Mouse (Mus musculus) C2C12 (cell line): ENCODE data around the gene Polr2i. TPM values are rescaled to one million over a fixed set of nuclear protein-coding genes. Genes with fewer than 3 reads are reported as not detected.
"Not testable (repeated sequence)": the region's sequence is repeated elsewhere in the genome, so short reads cannot be mapped to it uniquely, and the experiment has no call there.

Experiments
- H3K27me3 ChIP-seq: one replicate; pipeline ENCODE4 v1.6.1; 2011; ENCODE audit not compliant: control insufficient read depth, insufficient read depth, insufficient read length
- H3K36me3 ChIP-seq: one replicate; pipeline ENCODE4 v1.6.1; 2011; ENCODE audit not compliant: control insufficient read depth, insufficient read depth
- H3K4me3 ChIP-seq: one replicate; pipeline ENCODE4 v1.5.1; 2011; ENCODE audit warnings: mild to moderate bottlenecking, control low read depth; ENCODE audit not compliant: poor library complexity, insufficient read depth, severe bottlenecking
- H3K79me2 ChIP-seq: one replicate; pipeline ENCODE4 v1.6.1; 2011; ENCODE audit not compliant: control insufficient read depth, insufficient read depth
- H3K79me3 ChIP-seq: one replicate; pipeline ENCODE4 v1.6.1; 2011; ENCODE audit warnings: low read depth, control low read depth
- H3ac ChIP-seq: one replicate; pipeline ENCODE3; 2011; ENCODE audit warnings: low read depth; ENCODE audit not compliant: control insufficient read depth, insufficient read length
- CEBPB ChIP-seq: IDR thresholded peaks from one replicate; pipeline ENCODE4 v1.6.1; 2011; ENCODE audit warnings: low read depth, mild to moderate bottlenecking, control low read depth, moderate library complexity
- CTCF ChIP-seq: IDR thresholded peaks from one replicate; pipeline ENCODE4 v1.5.1; 2011; ENCODE audit not compliant: control insufficient read depth, insufficient read depth, insufficient read length
- FOSL1 ChIP-seq: IDR thresholded peaks from one replicate; pipeline ENCODE4 v1.8.0; 2011; ENCODE audit warnings: mild to moderate bottlenecking, low read length; ENCODE audit not compliant: poor library complexity, insufficient read depth, severe bottlenecking
- MAX ChIP-seq: IDR thresholded peaks from one replicate; pipeline ENCODE4 v1.6.1; 2011; ENCODE audit warnings: mild to moderate bottlenecking, control low read depth
- MYOD1 ChIP-seq: IDR thresholded peaks from one replicate; pipeline ENCODE4 v1.6.1; 2011; ENCODE audit warnings: low read depth; ENCODE audit not compliant: control insufficient read depth, insufficient read length
- MYOG ChIP-seq: IDR thresholded peaks from one replicate; pipeline ENCODE4 v1.6.1; 2011; ENCODE audit not compliant: control insufficient read depth, insufficient read length; ENCODE audit errors: extremely low read depth
- USF1 ChIP-seq: IDR thresholded peaks from one replicate; pipeline ENCODE4 v1.6.1; 2011; ENCODE audit warnings: low read depth, mild to moderate bottlenecking, control low read depth, moderate library complexity
- long read RNA-seq, 2 experiments: library from polyadenylated mRNA; unstranded; transcript quantifications; one replicate each; pipeline ENCODE4 v2.0.0; 2019 to 2020
- polyA plus RNA-seq: library from polyadenylated mRNA; unstranded; fragments of >200 nt; fragmentation: generic; extraction: Trizol; gene quantifications from one replicate; pipeline ENCODE4 v1.2.1, GENCODE M21; 2012; ENCODE audit warnings: missing spikeins

The Polr2i gene
- 175 TPM for polyA plus RNA-seq
- long read RNA-seq, experiment 1, transcript Polr2i-201 (6 exons, 819 nt): major isoform, 29 of 46 reads
- long read RNA-seq, experiment 1, transcript Polr2i-202 (5 exons, 508 nt): minor isoform, 11 of 46 reads
- long read RNA-seq, experiment 1, partial matches to known transcripts: 0 of 46 reads
- long read RNA-seq, experiment 1, other reads (novel, unspliced or antisense): 1 of 46 reads
- long read RNA-seq, experiment 2, transcript Polr2i-201 (6 exons, 819 nt): major isoform, 5 of 9 reads
- long read RNA-seq, experiment 2, partial matches to known transcripts: 0 of 9 reads
- long read RNA-seq, experiment 2, other reads (novel, unspliced or antisense): 1 of 9 reads

GRCm38 (mm10) chr7:30231669-30232454 is at the start of gene Polr2i, which contains the start of gene Tbcb:
Polr2i (plus strand) TSS chr7:30231948.
Tbcb (minus strand) TSS chr7:30232272.
- TF ChIP-seq USF1: no peak
- TF ChIP-seq CEBPB: no peak
- TF ChIP-seq CTCF: no peak
- no peak for TF ChIP-seq FOSL1
- no peak for TF ChIP-seq MYOD1
- peak; percentile 40 for TF ChIP-seq MAX
- H3K79me2 ChIP-seq: peaks cover 13% of the 10 kb centered on the region
- H3K4me3 ChIP-seq: peak within 1 kb of the TSS; percentile 64
- peaks cover 6% of the 10 kb centered on the region for H3K79me3 ChIP-seq
- H3K27me3 ChIP-seq: no peaks in the 10 kb centered on the region
- H3ac ChIP-seq: peak within 1 kb of the TSS; percentile 87
- peaks cover 16% of the 10 kb centered on the region for H3K36me3 ChIP-seq

GRCm38 (mm10) chr7:30183189-30183588 is 48.6 kb upstream of the Polr2i start:
- not testable (repeated sequence) for H3K79me2 ChIP-seq, H3K27me3 ChIP-seq, H3K79me3 ChIP-seq, H3K4me3 ChIP-seq, H3ac ChIP-seq
- peaks cover 24% of the 10 kb centered on the region for H3K36me3 ChIP-seq

- peaks cover 29% of the 10 kb centered on the region for H3K36me3 ChIP-seq
- no peak within 1 kb of the TSS for H3K4me3 ChIP-seq
- TF ChIP-seq FOSL1 (no peak), CTCF (no peak), MYOD1 (no peak), MAX (no peak), USF1 (no peak)
- H3ac ChIP-seq: peak within 1 kb of the TSS; percentile 18
- no peaks in the 10 kb centered on the region for H3K79me2 ChIP-seq
- H3K27me3 ChIP-seq: no peaks in the 10 kb centered on the region
- no peaks in the 10 kb centered on the region for H3K79me3 ChIP-seq
Measured at GRCm38 (mm10) chr7:30183879-30184289, 47.9 kb upstream of the Polr2i start, which contains the start of gene Cox7a1. Cox7a1 (plus strand) TSS chr7:30184144.

- peaks cover 34% of the 10 kb centered on the region for H3K36me3 ChIP-seq
- H3K79me2 ChIP-seq: no peaks in the 10 kb centered on the region
- no peaks in the 10 kb centered on the region for H3K79me3 ChIP-seq
- no peak for TF ChIP-seq MYOG
- no peak for TF ChIP-seq CTCF
- no peak for TF ChIP-seq MYOD1
- no peak for TF ChIP-seq MAX
- no peak for TF ChIP-seq CEBPB
- TF ChIP-seq USF1: no peak
- TF ChIP-seq FOSL1: no peak
- no peaks in the 10 kb centered on the region for H3K27me3 ChIP-seq
- H3K4me3 ChIP-seq: no peak overlapping the region
- no peak overlapping the region for H3ac ChIP-seq
Measured at GRCm38 (mm10) chr7:30184641-30185348, 47.0 kb upstream of the Polr2i start.

GRCm38 (mm10) chr7:30188344-30189115 is 43.2 kb upstream of the Polr2i start:
- H3K79me2 ChIP-seq: peaks cover 18% of the 10 kb centered on the region

More at GRCm38 (mm10) chr7:30188344-30189115, 43.2 kb upstream of the Polr2i start:
- TF ChIP-seq CTCF (no peak), USF1 (no peak), CEBPB (no peak), FOSL1 (no peak), MYOG (no peak), MAX (no peak), MYOD1 (no peak)
- Histone ChIP-seq H3K79me3 (peaks cover 15% of the 10 kb centered on the region), H3K4me3 (no peak overlapping the region), H3K27me3 (no peaks in the 10 kb centered on the region), H3ac (no peak overlapping the region), H3K36me3 (peaks cover 56% of the 10 kb centered on the region)
